Mouse (Mus musculus) limb, embryonic 15.5 days (tissue): ENCODE results near the gene Dnah14. TPM values are rescaled to one million over a fixed set of nuclear protein-coding genes. Genes with fewer than 3 reads are reported as not detected.

Experiments
- ATAC-seq: fragments of 200-750 bp; cut with Nextera tagmentation; 2 replicates; pipeline ENCODE4 v1.8.0; 2017; ENCODE audit warnings: low read depth, moderate TSS enrichment; ENCODE audit not compliant: insufficient number of reproducible peaks, low FRiP score, low TSS enrichment
- H3K27ac ChIP-seq: fragments of 300-500 bp; sonication (generic); 2 replicates; pipeline ENCODE4 v1.5.1; 2015; ENCODE audit warnings: moderate library complexity, mild to moderate bottlenecking, inconsistent platforms
- H3K27me3 ChIP-seq: fragments of 300-500 bp; sonication (generic); 2 replicates; pipeline ENCODE4 v1.6.1; 2015; ENCODE audit warnings: inconsistent platforms
- H3K36me3 ChIP-seq: fragments of 300-500 bp; sonication (generic); 2 replicates; pipeline ENCODE4 v1.6.1; 2015; ENCODE audit warnings: inconsistent platforms
- H3K4me1 ChIP-seq: fragments of 300-500 bp; sonication (generic); 2 replicates; pipeline ENCODE4 v1.6.1; 2015; ENCODE audit warnings: inconsistent platforms
- H3K4me2 ChIP-seq: fragments of 300-500 bp; sonication (generic); 2 replicates; pipeline ENCODE4 v1.6.1; 2015; ENCODE audit warnings: mild to moderate bottlenecking, inconsistent platforms
- H3K4me3 ChIP-seq: fragments of 300-500 bp; sonication (generic); 2 replicates; pipeline ENCODE4 v1.5.1; 2015; ENCODE audit warnings: mild to moderate bottlenecking, inconsistent platforms
- H3K9ac ChIP-seq: fragments of 300-500 bp; sonication (generic); 2 replicates; pipeline ENCODE4 v1.6.1; 2015; ENCODE audit warnings: inconsistent platforms
- H3K9me3 ChIP-seq: fragments of 300-500 bp; sonication (generic); 2 replicates; pipeline ENCODE4 v1.6.1; 2016; ENCODE audit warnings: inconsistent platforms
- WGBS: fragments of 180-500 bp; shearing (Covaris S2); methylation state at CpG from one replicate; pipeline ENCODE4 v1.1.7; 2015; 5-methylcytosine and 5-hydroxymethylcytosine counted together
- polyA plus RNA-seq: library from polyadenylated mRNA; unstranded; fragments of >200 nt; fragmentation: Nextera tagmentation; extraction: Ambion mirVana; gene quantifications from 2 replicates; pipeline ENCODE4 v1.2.1, GENCODE M21; 2015

The Dnah14 gene
- polyA plus RNA-seq, 1 experiment from 2014 or later: 1.4 TPM

GRCm38 (mm10) chr1:181848210-181848609 is 271.9 kb downstream of the Dnah14 start:
- no peaks in the 10 kb centered on the region for H3K27me3 ChIP-seq
- no peak overlapping the region for H3K27ac ChIP-seq
- no peak overlapping the region for H3K4me3 ChIP-seq
- H3K9ac ChIP-seq: no peak overlapping the region
- no peaks in the 10 kb centered on the region for H3K9me3 ChIP-seq
- ATAC-seq: no peak
- peaks cover 20% of the 10 kb centered on the region for H3K4me1 ChIP-seq
- H3K36me3 ChIP-seq: no peaks in the 10 kb centered on the region
- no peak overlapping the region for H3K4me2 ChIP-seq
- 47% methylated on average over 1 of the region's 1 CpGs for WGBS

GRCm38 (mm10) chr1:181850441-181850840 is 274.1 kb downstream of the Dnah14 start:
- H3K4me2 ChIP-seq: no peak overlapping the region
- no peaks in the 10 kb centered on the region for H3K27me3 ChIP-seq
- H3K9ac ChIP-seq: no peak overlapping the region
- H3K9me3 ChIP-seq: no peaks in the 10 kb centered on the region
- 57% methylated on average over 4 of the region's 4 CpGs for WGBS
- ATAC-seq: no peak
- H3K4me3 ChIP-seq: no peak overlapping the region
- peaks cover 25% of the 10 kb centered on the region for H3K4me1 ChIP-seq
- H3K27ac ChIP-seq: no peak overlapping the region
- no peaks in the 10 kb centered on the region for H3K36me3 ChIP-seq

GRCm38 (mm10) chr1:181851521-181852310 is 275.4 kb downstream of the Dnah14 start:
- ATAC-seq: no peak
- Histone ChIP-seq H3K36me3 (no peaks in the 10 kb centered on the region), H3K27ac (peak overlapping the region; percentile 51), H3K9me3 (no peaks in the 10 kb centered on the region), H3K27me3 (no peaks in the 10 kb centered on the region), H3K4me3 (no peak overlapping the region), H3K4me1 (peaks cover 25% of the 10 kb centered on the region), H3K4me2 (no peak overlapping the region), H3K9ac (no peak overlapping the region)
- 71% methylated on average over 12 of the region's 12 CpGs for WGBS

GRCm38 (mm10) chr1:181852466-181852865 is 276.1 kb downstream of the Dnah14 start:
- Histone ChIP-seq H3K4me2 (no peak overlapping the region), H3K4me3 (no peak overlapping the region)

GRCm38 (mm10) chr1:181853081-181853736 is 276.9 kb downstream of the Dnah14 start:
- H3K36me3 ChIP-seq: no peaks in the 10 kb centered on the region
- H3K27ac ChIP-seq: peak overlapping the region; percentile 69
- 13% methylated on average over 19 of the region's 21 CpGs for WGBS
- no peaks in the 10 kb centered on the region for H3K9me3 ChIP-seq
- H3K4me2 ChIP-seq: peak overlapping the region; percentile 44
- no peaks in the 10 kb centered on the region for H3K27me3 ChIP-seq
- H3K4me1 ChIP-seq: peaks cover 21% of the 10 kb centered on the region
- peak overlapping the region; percentile 16 for H3K4me3 ChIP-seq
- no peak overlapping the region for H3K9ac ChIP-seq
- 0 out of 2 replicates have a peak, but pooled peaks have one; percentile 67 for ATAC-seq

More at GRCm38 (mm10) chr1:181852466-181852865, 276.1 kb downstream of the Dnah14 start:
- no peaks in the 10 kb centered on the region for H3K9me3 ChIP-seq
- ATAC-seq: no peak
- no peak overlapping the region for H3K9ac ChIP-seq
- H3K27me3 ChIP-seq: no peaks in the 10 kb centered on the region
- H3K36me3 ChIP-seq: no peaks in the 10 kb centered on the region
- H3K27ac ChIP-seq: peak overlapping the region; percentile 51
- 45% methylated on average over 13 of the region's 13 CpGs for WGBS
- peaks cover 25% of the 10 kb centered on the region for H3K4me1 ChIP-seq

GRCm38 (mm10) chr1:181854829-181855228 is 278.5 kb downstream of the Dnah14 start:
- 90% methylated on average over 2 of the region's 2 CpGs for WGBS
- H3K4me2 ChIP-seq: no peak overlapping the region
- H3K4me3 ChIP-seq: no peak overlapping the region
- H3K36me3 ChIP-seq: no peaks in the 10 kb centered on the region
- peaks cover 19% of the 10 kb centered on the region for H3K4me1 ChIP-seq
- no peaks in the 10 kb centered on the region for H3K27me3 ChIP-seq
- no peak overlapping the region for H3K27ac ChIP-seq
- ATAC-seq: no peak
- H3K9ac ChIP-seq: no peak overlapping the region
- no peaks in the 10 kb centered on the region for H3K9me3 ChIP-seq

- H3K9me3 ChIP-seq: no peaks in the 10 kb centered on the region
- peaks cover 23% of the 10 kb centered on the region for H3K4me1 ChIP-seq
- no peak overlapping the region for H3K9ac ChIP-seq
- no peak for ATAC-seq
- H3K4me3 ChIP-seq: no peak overlapping the region
- H3K4me2 ChIP-seq: no peak overlapping the region
- no peak overlapping the region for H3K27ac ChIP-seq
- WGBS: 75% methylated on average over 2 of the region's 2 CpGs
- H3K27me3 ChIP-seq: no peaks in the 10 kb centered on the region
- H3K36me3 ChIP-seq: no peaks in the 10 kb centered on the region
Measured at GRCm38 (mm10) chr1:181856329-181856728, 280.0 kb downstream of the Dnah14 start.

- Histone ChIP-seq H3K27me3 (no peaks in the 10 kb centered on the region), H3K27ac (no peak overlapping the region), H3K36me3 (no peaks in the 10 kb centered on the region), H3K4me3 (no peak overlapping the region), H3K4me2 (no peak overlapping the region), H3K9me3 (no peaks in the 10 kb centered on the region), H3K4me1 (peaks cover 4% of the 10 kb centered on the region), H3K9ac (no peak overlapping the region)
- 18% methylated on average over 5 of the region's 5 CpGs for WGBS
- no peak for ATAC-seq
Measured at GRCm38 (mm10) chr1:181860659-181861058, 284.3 kb downstream of the Dnah14 start.

GRCm38 (mm10) chr1:181861181-181861902 is 285.0 kb downstream of the Dnah14 start:
- no peak overlapping the region for H3K4me2 ChIP-seq
- H3K4me1 ChIP-seq: peaks cover 4% of the 10 kb centered on the region
- H3K9ac ChIP-seq: no peak overlapping the region
- H3K27me3 ChIP-seq: no peaks in the 10 kb centered on the region
- no peaks in the 10 kb centered on the region for H3K36me3 ChIP-seq
- no peak for ATAC-seq
- no peak overlapping the region for H3K27ac ChIP-seq
- no peaks in the 10 kb centered on the region for H3K9me3 ChIP-seq
- H3K4me3 ChIP-seq: no peak overlapping the region
- WGBS: 75% methylated on average over 2 of the region's 2 CpGs

GRCm38 (mm10) chr1:181862676-181863374 is 286.5 kb downstream of the Dnah14 start:
- peaks cover 4% of the 10 kb centered on the region for H3K4me1 ChIP-seq
- WGBS: 37% methylated on average over 16 of the region's 16 CpGs
- H3K36me3 ChIP-seq: no peaks in the 10 kb centered on the region
- no peak overlapping the region for H3K9ac ChIP-seq
- ATAC-seq: no peak
- no peaks in the 10 kb centered on the region for H3K27me3 ChIP-seq
- H3K9me3 ChIP-seq: no peaks in the 10 kb centered on the region
- H3K27ac ChIP-seq: no peak overlapping the region
- H3K4me3 ChIP-seq: no peak overlapping the region
- no peak overlapping the region for H3K4me2 ChIP-seq

- WGBS: 38% methylated on average over 8 of the region's 8 CpGs
- peaks cover 4% of the 10 kb centered on the region for H3K4me1 ChIP-seq
- no peak overlapping the region for H3K27ac ChIP-seq
Measured at GRCm38 (mm10) chr1:181863431-181863830, 287.1 kb downstream of the Dnah14 start.

More at GRCm38 (mm10) chr1:181863431-181863830, 287.1 kb downstream of the Dnah14 start:
- Histone ChIP-seq H3K9ac (no peak overlapping the region), H3K4me2 (no peak overlapping the region), H3K27me3 (no peaks in the 10 kb centered on the region), H3K9me3 (no peaks in the 10 kb centered on the region), H3K4me3 (no peak overlapping the region), H3K36me3 (no peaks in the 10 kb centered on the region)
- ATAC-seq: no peak
